Mouse (Mus musculus) bone marrow, adult 2 months (tissue): ENCODE measurements at regions not wholly inside any gene's neighbourhood (a gene's known extent, or its start where the extent isn't known, plus 50 kb on each side); places are given as distances from the start of the nearest gene placed in this dataset.

ENCODE experiments used
- CTCF ChIP-seq: fragments of 200-500 bp; IDR thresholded peaks from 2 replicates; pipeline ENCODE4 v1.5.1; 2011; ENCODE audit warnings: low read length, control low read depth; ENCODE audit not compliant: control insufficient read depth, insufficient read depth
- POLR2A ChIP-seq: fragments of 200-500 bp; IDR thresholded peaks from 2 replicates; pipeline ENCODE4 v1.6.1; 2011; ENCODE audit warnings: low read depth, mild to moderate bottlenecking, control low read depth, low read length, borderline replicate concordance; ENCODE audit not compliant: control insufficient read depth

DNA sequence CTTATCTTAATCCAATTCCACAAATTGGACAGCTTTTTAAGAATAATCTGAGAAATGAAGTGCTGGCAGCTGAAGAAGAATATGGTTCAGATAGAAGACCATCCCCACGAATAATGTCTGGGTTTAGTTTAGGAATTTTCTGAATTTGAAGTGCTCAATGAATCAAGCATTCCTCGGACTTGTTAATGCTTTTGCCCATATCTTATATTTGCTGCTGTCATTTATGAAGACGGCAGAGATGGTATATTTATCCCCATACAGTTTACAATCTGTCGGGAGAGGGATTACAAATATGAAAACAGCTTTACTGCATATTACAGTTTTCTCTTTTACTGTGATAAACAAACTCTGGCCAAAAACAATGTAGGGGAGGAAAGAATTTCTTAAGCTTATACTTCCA is 194.3 kb downstream of the Slc30a10 start:
- no peak for TF ChIP-seq CTCF
- no peak for TF ChIP-seq POLR2A
